Mouse (Mus musculus): ENCODE measurements around the gene Tgm1. TPM values are rescaled to one million over a fixed set of nuclear protein-coding genes. Genes with fewer than 3 reads are reported as not detected.

Gene Tgm1
- polyA plus RNA-seq, 1 experiment from 2014 or later, result 1.1 TPM

DNA sequence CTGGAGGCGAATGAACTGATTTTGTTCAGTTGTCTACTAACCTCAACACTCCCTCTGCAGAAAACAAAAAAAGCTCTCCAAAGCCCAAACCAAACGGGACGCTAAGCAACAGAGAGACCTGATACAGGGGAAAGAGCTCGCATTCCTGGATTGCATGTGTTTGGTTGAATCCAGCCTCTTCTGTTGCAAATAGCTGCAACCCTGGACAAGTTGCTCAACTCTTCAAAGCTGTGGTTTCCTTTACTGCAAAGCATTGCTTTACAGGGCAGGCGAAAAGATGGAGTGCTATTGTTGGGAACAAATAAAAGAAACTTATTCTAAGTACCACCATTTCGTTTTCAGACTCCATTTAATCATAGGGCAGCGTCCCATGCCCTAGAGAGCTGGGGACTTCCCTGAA lies 21.1 kb upstream of the Tgm1 start:
- no peak for DNase-seq (ENCODE audit: low spot score)
- 74% methylated on average over 7 of the region's 7 CpGs for WGBS
- H3K9ac ChIP-seq (replicated peaks; ENCODE audit: low read length), result no peak overlapping the region
- no peaks in the 10 kb centered on the region for H3K27me3 ChIP-seq (ENCODE audit: control insufficient read depth, insufficient read depth, low read length)
- no peak overlapping the region for H3K27ac ChIP-seq (replicated peaks; ENCODE audit: low read depth, low read length)
- no peaks in the 10 kb centered on the region; the same call in 1 of the 2 replicates for H3K36me3 ChIP-seq (replicated peaks; ENCODE audit: control insufficient read depth, insufficient read depth, low read depth, low read length)
- H3K9me3 ChIP-seq (replicated peaks; ENCODE audit: control insufficient read depth, low read length), result no peaks in the 10 kb centered on the region
- ATAC-seq (replicated peaks; ENCODE audit: insufficient number of reproducible peaks, low FRiP score, low TSS enrichment, low read depth), result no peak
- no peak overlapping the region for H3K4me2 ChIP-seq (ENCODE audit: low read depth, low read length)
- no peaks in the 10 kb centered on the region for H3K4me1 ChIP-seq (ENCODE audit: control insufficient read depth, insufficient read depth, low read length)
- no peak overlapping the region for H3K4me3 ChIP-seq (ENCODE audit: low read depth, low read length)

DNA sequence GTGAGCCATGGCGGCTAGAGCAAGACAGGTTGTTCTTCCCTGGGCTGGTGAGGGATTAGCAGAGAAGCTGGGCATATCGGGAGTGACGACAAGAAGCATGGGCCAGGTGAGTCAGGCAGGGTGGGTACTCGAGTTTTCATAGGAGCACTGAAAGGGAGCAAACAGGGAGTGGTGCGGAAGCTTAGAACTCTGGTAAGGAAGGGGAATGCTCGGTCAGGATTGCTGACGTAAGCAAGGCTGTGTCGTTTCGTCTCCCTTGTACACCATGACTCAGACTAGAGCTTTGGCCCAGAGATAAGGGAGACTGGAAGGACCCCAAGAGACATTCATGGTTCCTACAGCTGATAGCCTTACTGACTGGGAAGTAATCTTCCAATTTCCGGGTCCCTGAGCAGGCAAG lies 20.2 kb upstream of the Tgm1 start:
- Histone ChIP-seq H3K4me2 (ENCODE audit: low read depth, low read length) (no peak overlapping the region), H3K27me3 (ENCODE audit: control insufficient read depth, insufficient read depth, low read length) (no peaks in the 10 kb centered on the region), H3K9me3 (replicated peaks; ENCODE audit: control insufficient read depth, low read length) (no peaks in the 10 kb centered on the region), H3K36me3 (replicated peaks; ENCODE audit: control insufficient read depth, insufficient read depth, low read depth, low read length) (no peaks in the 10 kb centered on the region; the same call in 1 of the 2 replicates), H3K9ac (replicated peaks; ENCODE audit: low read length) (no peak overlapping the region), H3K27ac (replicated peaks; ENCODE audit: low read depth, low read length) (no peak overlapping the region), H3K4me1 (ENCODE audit: control insufficient read depth, insufficient read depth, low read length) (no peaks in the 10 kb centered on the region), H3K4me3 (ENCODE audit: low read depth, low read length) (no peak overlapping the region)
- 81% methylated on average over 10 of the region's 10 CpGs for WGBS
- DNase-seq (ENCODE audit: low spot score) (no peak), ATAC-seq (replicated peaks; ENCODE audit: insufficient number of reproducible peaks, low FRiP score, low TSS enrichment, low read depth) (no peak)

DNA sequence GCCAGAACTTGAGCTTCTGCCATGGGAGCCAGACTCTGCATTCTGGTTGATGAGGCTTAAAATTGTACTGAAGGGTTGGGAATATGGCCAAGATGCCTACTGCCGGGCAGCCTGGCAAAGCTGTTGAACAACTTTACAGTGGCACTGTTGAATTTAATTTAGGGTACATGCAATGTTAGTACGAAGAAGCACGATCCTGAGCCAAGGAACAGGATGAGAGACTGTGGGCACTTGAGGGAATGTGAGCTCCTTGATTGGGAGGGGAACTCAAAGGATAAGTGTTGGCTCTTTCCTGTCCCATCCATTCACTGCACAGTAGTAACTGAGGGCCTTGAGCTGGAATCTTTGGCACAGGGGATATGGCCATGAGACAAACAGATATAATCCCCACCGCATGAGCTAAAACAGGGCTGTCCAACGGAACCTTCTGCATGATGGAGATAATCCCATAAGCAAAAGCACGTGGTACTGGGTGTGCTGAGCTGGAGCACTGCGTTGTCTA lies 16.9 kb upstream of the Tgm1 start:
- Histone ChIP-seq H3K9me3 (replicated peaks; ENCODE audit: control insufficient read depth, low read length) (no peaks in the 10 kb centered on the region), H3K4me3 (ENCODE audit: low read depth, low read length) (no peak overlapping the region), H3K27me3 (ENCODE audit: control insufficient read depth, insufficient read depth, low read length) (no peaks in the 10 kb centered on the region), H3K4me2 (ENCODE audit: low read depth, low read length) (no peak overlapping the region), H3K27ac (replicated peaks; ENCODE audit: low read depth, low read length) (no peak overlapping the region), H3K36me3 (replicated peaks; ENCODE audit: control insufficient read depth, insufficient read depth, low read depth, low read length) (no peaks in the 10 kb centered on the region), H3K4me1 (ENCODE audit: control insufficient read depth, insufficient read depth, low read length) (no peaks in the 10 kb centered on the region), H3K9ac (replicated peaks; ENCODE audit: low read length) (no peak overlapping the region)
- ATAC-seq (replicated peaks; ENCODE audit: insufficient number of reproducible peaks, low FRiP score, low TSS enrichment, low read depth), result no peak
- WGBS, result 89% methylated on average over 7 of the region's 7 CpGs
- DNase-seq (ENCODE audit: low spot score), result no peak

DNA sequence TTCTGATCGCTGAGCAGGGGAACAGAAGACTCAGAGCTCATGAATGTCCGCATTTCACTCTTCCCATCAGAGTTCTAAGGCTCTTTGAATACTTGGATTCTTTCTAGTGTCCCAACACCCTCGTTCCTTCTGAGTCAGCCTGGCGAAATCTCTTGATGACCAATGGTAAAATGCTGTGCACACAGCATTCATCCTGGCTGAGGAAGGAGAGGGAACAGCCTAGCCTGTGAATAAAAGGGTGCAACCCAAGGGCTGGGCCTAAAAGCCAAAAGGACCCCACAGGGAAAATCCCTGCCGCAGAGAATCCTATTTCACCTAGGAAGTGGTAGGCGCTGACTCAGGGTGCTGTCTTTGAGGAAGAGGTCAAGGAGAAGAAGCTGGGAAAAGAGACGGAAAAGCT lies 16.4 kb upstream of the Tgm1 start:
- 84% methylated on average over 7 of the region's 7 CpGs for WGBS
- Histone ChIP-seq H3K4me3 (ENCODE audit: low read depth, low read length) (no peak overlapping the region), H3K27me3 (ENCODE audit: control insufficient read depth, insufficient read depth, low read length) (no peaks in the 10 kb centered on the region), H3K27ac (replicated peaks; ENCODE audit: low read depth, low read length) (no peak overlapping the region), H3K4me1 (ENCODE audit: control insufficient read depth, insufficient read depth, low read length) (no peaks in the 10 kb centered on the region), H3K9ac (replicated peaks; ENCODE audit: low read length) (no peak overlapping the region), H3K9me3 (replicated peaks; ENCODE audit: control insufficient read depth, low read length) (no peaks in the 10 kb centered on the region), H3K4me2 (ENCODE audit: low read depth, low read length) (no peak overlapping the region), H3K36me3 (replicated peaks; ENCODE audit: control insufficient read depth, insufficient read depth, low read depth, low read length) (no peaks in the 10 kb centered on the region)
- DNase-seq (ENCODE audit: low spot score) (no peak), ATAC-seq (replicated peaks; ENCODE audit: insufficient number of reproducible peaks, low FRiP score, low TSS enrichment, low read depth) (no peak)

DNA sequence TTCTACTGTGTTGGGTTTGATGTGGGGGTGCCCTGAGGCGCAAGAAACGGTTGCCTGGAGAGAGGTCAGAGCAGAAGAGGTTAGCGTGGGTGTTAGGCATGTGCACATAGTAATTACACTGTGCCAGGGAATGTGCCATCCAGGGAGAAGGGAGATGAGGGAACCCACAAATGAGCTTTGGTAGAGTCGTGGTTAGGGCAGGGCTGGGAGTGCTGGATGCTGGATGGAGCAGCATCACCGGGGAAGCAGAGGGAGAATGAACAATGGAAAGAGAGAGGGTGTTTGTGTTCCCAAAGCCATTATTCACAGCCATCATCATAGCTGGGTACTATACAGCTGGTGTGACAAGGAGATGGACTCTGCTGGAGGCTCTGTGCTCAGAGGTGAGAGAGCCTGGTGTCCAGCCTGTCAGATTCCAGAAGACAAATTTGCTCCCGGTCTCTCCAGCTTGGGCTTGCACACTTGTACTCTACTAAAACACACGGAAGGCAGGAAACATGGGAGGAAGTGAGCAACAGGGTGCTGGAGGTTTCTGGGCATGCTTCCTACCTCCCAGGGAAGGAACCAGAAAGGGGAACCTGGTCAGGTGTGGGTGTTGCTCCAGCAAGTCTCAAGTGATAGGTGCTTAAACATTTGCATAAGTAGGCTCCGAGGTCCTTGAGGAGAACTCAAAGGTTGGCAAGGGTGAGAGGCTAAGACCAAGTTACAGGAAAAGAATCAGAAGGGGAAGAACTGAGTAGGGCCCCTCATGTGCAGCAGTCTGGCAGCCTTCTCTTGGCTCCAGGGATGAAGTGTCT lies 14.4 kb upstream of the Tgm1 start:
- WGBS, result 71% methylated on average over 8 of the region's 8 CpGs
- Histone ChIP-seq H3K4me2 (ENCODE audit: low read depth, low read length) (no peak overlapping the region), H3K27ac (replicated peaks; ENCODE audit: low read depth, low read length) (no peak overlapping the region), H3K9ac (replicated peaks; ENCODE audit: low read length) (no peak overlapping the region), H3K27me3 (ENCODE audit: control insufficient read depth, insufficient read depth, low read length) (no peaks in the 10 kb centered on the region), H3K4me1 (ENCODE audit: control insufficient read depth, insufficient read depth, low read length) (no peaks in the 10 kb centered on the region), H3K9me3 (replicated peaks; ENCODE audit: control insufficient read depth, low read length) (no peaks in the 10 kb centered on the region), H3K36me3 (replicated peaks; ENCODE audit: control insufficient read depth, insufficient read depth, low read depth, low read length) (no peaks in the 10 kb centered on the region), H3K4me3 (ENCODE audit: low read depth, low read length) (no peak overlapping the region)
- no peak for DNase-seq (ENCODE audit: low spot score)
- ATAC-seq (replicated peaks; ENCODE audit: insufficient number of reproducible peaks, low FRiP score, low TSS enrichment, low read depth), result no peak

- no peaks in the 10 kb centered on the region for H3K4me1 ChIP-seq (ENCODE audit: control insufficient read depth, insufficient read depth, low read length)
- DNase-seq (ENCODE audit: low spot score) (no peak), ATAC-seq (replicated peaks; ENCODE audit: insufficient number of reproducible peaks, low FRiP score, low TSS enrichment, low read depth) (no peak)
Measured at GRCm38 (mm10) chr14:55726261-55726660, 12.5 kb upstream of the Tgm1 start.

DNA sequence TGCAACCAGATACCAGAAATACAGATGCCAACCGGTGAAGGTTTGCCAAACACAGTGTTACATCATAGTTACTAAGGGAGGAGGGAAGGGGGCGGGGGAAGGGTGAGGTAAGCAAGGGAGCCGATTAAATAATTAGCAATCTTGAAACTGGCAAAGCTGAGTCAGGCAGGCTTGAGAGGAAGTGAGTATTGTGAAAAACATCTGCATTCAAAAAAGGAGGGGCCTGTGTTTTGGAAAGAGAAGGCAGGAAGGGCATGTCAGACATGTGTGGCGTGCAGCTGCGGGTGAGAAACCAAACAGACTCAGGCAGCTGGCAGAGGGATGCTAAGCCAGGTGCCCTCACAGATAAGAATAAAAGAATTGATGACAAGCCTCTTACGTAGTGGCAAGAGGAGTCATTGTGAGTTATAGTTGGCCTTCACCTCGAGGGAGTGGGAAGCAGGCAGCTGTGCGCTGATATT lies 10.7 kb upstream of the Tgm1 start:
- no peak overlapping the region for H3K4me2 ChIP-seq (ENCODE audit: low read depth, low read length)
- DNase-seq (ENCODE audit: low spot score) (no peak), ATAC-seq (replicated peaks; ENCODE audit: insufficient number of reproducible peaks, low FRiP score, low TSS enrichment, low read depth) (no peak)
- no peak overlapping the region for H3K4me3 ChIP-seq (ENCODE audit: low read depth, low read length)
- no peaks in the 10 kb centered on the region for H3K9me3 ChIP-seq (replicated peaks; ENCODE audit: control insufficient read depth, low read length)
- WGBS, result 63% methylated on average over 8 of the region's 8 CpGs
- H3K27me3 ChIP-seq (ENCODE audit: control insufficient read depth, insufficient read depth, low read length), result no peaks in the 10 kb centered on the region
- H3K4me1 ChIP-seq (ENCODE audit: control insufficient read depth, insufficient read depth, low read length), result no peaks in the 10 kb centered on the region
- no peak overlapping the region for H3K9ac ChIP-seq (replicated peaks; ENCODE audit: low read length)
- no peak overlapping the region for H3K27ac ChIP-seq (replicated peaks; ENCODE audit: low read depth, low read length)
- H3K36me3 ChIP-seq (replicated peaks; ENCODE audit: control insufficient read depth, insufficient read depth, low read depth, low read length), result no peaks in the 10 kb centered on the region

More at GRCm38 (mm10) chr14:55726261-55726660, 12.5 kb upstream of the Tgm1 start:
- Histone ChIP-seq H3K9ac (replicated peaks; ENCODE audit: low read length) (no peak overlapping the region), H3K4me3 (ENCODE audit: low read depth, low read length) (no peak overlapping the region), H3K4me2 (ENCODE audit: low read depth, low read length) (no peak overlapping the region), H3K27me3 (ENCODE audit: control insufficient read depth, insufficient read depth, low read length) (no peaks in the 10 kb centered on the region), H3K27ac (replicated peaks; ENCODE audit: low read depth, low read length) (no peak overlapping the region), H3K36me3 (replicated peaks; ENCODE audit: control insufficient read depth, insufficient read depth, low read depth, low read length) (no peaks in the 10 kb centered on the region), H3K9me3 (replicated peaks; ENCODE audit: control insufficient read depth, low read length) (no peaks in the 10 kb centered on the region)

- Histone ChIP-seq H3K4me1 (ENCODE audit: control insufficient read depth, insufficient read depth, low read length) (no peaks in the 10 kb centered on the region), H3K36me3 (replicated peaks; ENCODE audit: control insufficient read depth, insufficient read depth, low read depth, low read length) (peaks cover under 1% of the 10 kb centered on the region; the same call in 1 of the 2 replicates), H3K27me3 (ENCODE audit: control insufficient read depth, insufficient read depth, low read length) (no peaks in the 10 kb centered on the region), H3K9ac (replicated peaks; ENCODE audit: low read length) (no peak overlapping the region), H3K9me3 (replicated peaks; ENCODE audit: control insufficient read depth, low read length) (no peaks in the 10 kb centered on the region), H3K4me2 (ENCODE audit: low read depth, low read length) (no peak overlapping the region), H3K27ac (replicated peaks; ENCODE audit: low read depth, low read length) (no peak overlapping the region), H3K4me3 (ENCODE audit: low read depth, low read length) (no peak overlapping the region)
- ATAC-seq (replicated peaks; ENCODE audit: insufficient number of reproducible peaks, low FRiP score, low TSS enrichment, low read depth), result no peak
- 93% methylated on average over 7 of the region's 7 CpGs for WGBS
- no peak for DNase-seq (ENCODE audit: low spot score)
Measured at GRCm38 (mm10) chr14:55723433-55723832, 9.7 kb upstream of the Tgm1 start.

Measured in embryonic facial prominence, embryonic 11.5 days (tissue).